20 mouse cellular contexts compared by ENCODE assay signal in the genomic region with DNA sequence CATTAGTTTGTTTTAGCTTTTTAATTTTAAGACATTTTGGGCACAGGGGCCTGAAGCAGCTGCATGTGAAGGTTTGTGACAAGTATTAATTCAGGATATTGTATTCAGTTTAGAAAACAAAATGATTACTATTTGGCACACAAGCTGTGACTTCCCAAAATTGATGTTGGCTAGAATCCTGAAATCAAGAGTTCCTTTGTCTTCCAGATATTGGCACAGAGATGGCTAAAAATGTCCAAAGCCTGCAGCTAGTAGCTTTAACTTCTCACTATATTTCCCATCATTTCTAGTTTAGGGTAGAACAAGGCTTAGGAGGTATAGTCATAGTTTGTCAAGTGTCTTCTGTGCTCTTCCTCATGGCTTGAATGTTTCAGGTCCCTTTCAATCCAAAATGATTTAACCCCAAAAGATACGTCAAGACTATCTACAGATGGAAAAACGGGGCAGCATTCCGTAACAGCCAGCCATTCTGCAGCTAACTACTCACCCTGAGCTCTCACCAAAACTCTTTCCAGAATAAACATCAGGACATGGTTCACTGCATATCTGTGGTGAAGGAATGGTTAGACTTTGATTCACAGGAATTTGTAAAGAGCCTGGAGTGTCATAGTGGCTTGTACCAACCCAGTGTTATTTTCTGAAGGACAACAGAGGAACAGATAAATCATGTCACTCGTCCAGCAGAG.
DNase-seq lines count a peak whose midpoint lies in the region; ATAC-seq and TF ChIP-seq lines count a peak whose summit lies in the region.
"Had no signal": no experiment of that assay in that cellular context is flagged by ENCODE, and none has a peak within 500 bp of the region (broad histone marks: within the 10 kb centered on the region; RNA-seq: fewer than 3 reads in every experiment).

No protein-coding gene starts in this region.

- H3K27me3 ChIP-seq in heart, postnatal 0 days (ENCODE audit: control insufficient read depth, insufficient read depth, low read length) = no peaks in the 10 kb centered on the region
- no peaks in the 10 kb centered on the region for H3K27me3 ChIP-seq in limb, embryonic 10.5 days (ENCODE audit: low read depth, poor library complexity, severe bottlenecking)
- H3K27me3 ChIP-seq: embryonic facial prominence, embryonic 13.5 days had no signal

- no peaks in the 10 kb centered on the region for H3K36me3 ChIP-seq in heart, postnatal 0 days (replicated peaks; ENCODE audit: control insufficient read depth, insufficient read depth, low read length)
- no peaks in the 10 kb centered on the region for H3K36me3 ChIP-seq in limb, embryonic 10.5 days
- H3K36me3 ChIP-seq: embryonic facial prominence, embryonic 13.5 days; G1E had no signal

- H3K27ac ChIP-seq in heart, postnatal 0 days (ENCODE audit: low read depth) = 0 out of 2 replicates have a peak overlapping the region, but pooled peaks have one; percentile 11
- peak overlapping the region; percentile 24; the same call in 1 of the 2 replicates for H3K27ac ChIP-seq in layer of hippocampus, adult 2 months
- H3K27ac ChIP-seq in limb, embryonic 10.5 days = no peak overlapping the region
- H3K27ac ChIP-seq: embryonic facial prominence, embryonic 13.5 days; hindbrain, embryonic 14.5 days; stomach, postnatal 0 days had no signal

- no peak for TF ChIP-seq EP300 in heart, postnatal 0 days (IDR thresholded peaks at IDR 0.05; ENCODE audit: low read depth)

- no peak for DNase-seq in heart, postnatal 0 days (ENCODE audit: low spot score)
- no peak for DNase-seq in heart, adult 8-10 months (ENCODE audit: low spot score)
- no peak for DNase-seq in layer of hippocampus, adult 2 months (ENCODE audit: low spot score in 2 of 2)
- DNase-seq in layer of hippocampus, postnatal 10 days (ENCODE audit: low spot score in 2 of 2) = no peak
- peak; percentile 98 for DNase-seq in Muller cell, postnatal 12 days (ENCODE audit: inconsistent ontology term)
- peak; percentile 62 for DNase-seq in brain, adult 2 months (ENCODE audit: low read depth, low spot score)
- no peak for DNase-seq in limb, embryonic 10.5 days (ENCODE audit: low spot score)
- DNase-seq in embryo, embryonic 10 days (ENCODE audit: low spot score) = no peak
- DNase-seq: cerebellum, adult 9-10 months; gastrocnemius, adult 2 months; heart, postnatal 14 days; left cerebral cortex, postnatal 4 days; lung, adult 2 months; lung, postnatal 36 days; right cerebral cortex, postnatal 4 days had no signal

- H3K9ac ChIP-seq in heart, postnatal 0 days (replicated peaks; ENCODE audit: low read depth, low read length) = no peak overlapping the region
- H3K9ac ChIP-seq: embryonic facial prominence, embryonic 13.5 days; hindbrain, embryonic 14.5 days had no signal

- WGBS in heart, postnatal 0 days = 72% methylated on average over 4 of the region's 4 CpGs
- 84% methylated on average over 4 of the region's 4 CpGs for WGBS in limb, embryonic 10.5 days

- no peaks in the 10 kb centered on the region for H3K9me3 ChIP-seq in heart, postnatal 0 days (replicated peaks; ENCODE audit: control insufficient read depth, low read length)
- no peaks in the 10 kb centered on the region for H3K9me3 ChIP-seq in limb, embryonic 10.5 days (replicated peaks)
- H3K9me3 ChIP-seq: embryonic facial prominence, embryonic 13.5 days had no signal

- peaks cover 39% of the 10 kb centered on the region for H3K4me1 ChIP-seq in heart, postnatal 0 days (ENCODE audit: control insufficient read depth, insufficient read depth)
- peaks cover 21% of the 10 kb centered on the region for H3K4me1 ChIP-seq in limb, embryonic 10.5 days

- no peak for ATAC-seq in heart, postnatal 0 days (ENCODE audit: insufficient read depth, low read depth)

- no peak overlapping the region for H3K4me3 ChIP-seq in heart, postnatal 0 days (ENCODE audit: low read depth, low read length)
- H3K4me3 ChIP-seq in layer of hippocampus, adult 2 months = no peak overlapping the region
- no peak overlapping the region for H3K4me3 ChIP-seq in limb, embryonic 10.5 days
- H3K4me3 ChIP-seq: embryonic facial prominence, embryonic 13.5 days; gastrocnemius, adult 2 months had no signal

- TF ChIP-seq CTCF in heart, postnatal 0 days (IDR thresholded peaks at IDR 0.05; ENCODE audit: low read depth) = no peak
- no peak for TF ChIP-seq CTCF in layer of hippocampus, adult 2 months (conservative IDR thresholded peaks at IDR 0.05)

- no peak overlapping the region for H3K4me2 ChIP-seq in heart, postnatal 0 days (ENCODE audit: low read depth, low read length)
- H3K4me2 ChIP-seq: embryonic facial prominence, embryonic 13.5 days; hindbrain, embryonic 14.5 days; liver, embryonic 11.5 days had no signal

Comparison
In these comparisons a context has a peak if more than half of its experiments do, and no peak if none do; other contexts are left out.
1. DNase-seq: peak in Muller cell, postnatal 12 days (single experiment) and brain, adult 2 months (single experiment); none in heart, postnatal 0 days (single experiment), heart, adult 8-10 months (single experiment), layer of hippocampus, adult 2 months (0 of 2), layer of hippocampus, postnatal 10 days (0 of 2), limb, embryonic 10.5 days (single experiment) and embryo, embryonic 10 days (single experiment).